Mouse (Mus musculus) mature B cell (primary cell): Measurements from ENCODE around the gene Ptpn6.

Source experiments
- in situ Hi-C: fragments of 300-500 bp; cut with MboI; formaldehyde crosslinking; loops from 2 replicates; pipeline ENCODE4 v1.14.3; 2019

Gene Ptpn6

GRCm38 (mm10) chr6:124755831-124756595 is 17.5 kb upstream of the Ptpn6 start, which contains the start of the genes Gm45234 and Atn1:
Gm45234 (minus strand) TSS chr6:124756021.
Atn1 (minus strand) TSS chr6:124756524.
- in situ Hi-C loops, result no loop called here

- in situ Hi-C loops, result no loop called here
These were observed 16.8 kb upstream of the Ptpn6 start for GRCm38 (mm10) chr6:124755306-124755705.

GRCm38 (mm10) chr6:124753861-124754260 is 15.3 kb upstream of the Ptpn6 start:
- in situ Hi-C loops, result no loop called here

GRCm38 (mm10) chr6:124750405-124750804 is 11.9 kb upstream of the Ptpn6 start:
- in situ Hi-C loops, result no loop called here

GRCm38 (mm10) chr6:124746654-124747632 is 8.4 kb upstream of the Ptpn6 start:
- in situ Hi-C loops, result no loop called here

GRCm38 (mm10) chr6:124746296-124746605 is 7.7 kb upstream of the Ptpn6 start:
- in situ Hi-C loops, result no loop called here

GRCm38 (mm10) chr6:124745490-124746295 is 7.2 kb upstream of the Ptpn6 start:
- in situ Hi-C loops, result no loop called here

- in situ Hi-C loops, result no loop called here
These were observed 6.3 kb upstream of the Ptpn6 start for GRCm38 (mm10) chr6:124744755-124745321.

GRCm38 (mm10) chr6:124743647-124744046 is 5.1 kb upstream of the Ptpn6 start:
- in situ Hi-C loops, result no loop called here

GRCm38 (mm10) chr6:124742839-124743514 is 4.5 kb upstream of the Ptpn6 start:
- in situ Hi-C loops, result no loop called here

GRCm38 (mm10) chr6:124741842-124742241 is 3.3 kb upstream of the Ptpn6 start:
- in situ Hi-C loops, result no loop called here

- in situ Hi-C loops, result no loop called here
These were observed 2.6 kb upstream of the Ptpn6 start, which contains the start of gene Grcc10 for GRCm38 (mm10) chr6:124740888-124741761. Grcc10 (minus strand) TSS chr6:124741374.

GRCm38 (mm10) chr6:124740211-124740887 is 1.8 kb upstream of the Ptpn6 start:
- in situ Hi-C loops, result no loop called here

- in situ Hi-C loops, result no loop called here
These were observed 800 bp upstream of the Ptpn6 start for GRCm38 (mm10) chr6:124739231-124739796.

GRCm38 (mm10) chr6:124737040-124737439 is 1.5 kb downstream of the Ptpn6 start:
- in situ Hi-C loops, result no loop called here

GRCm38 (mm10) chr6:124734417-124734816 is 4.1 kb downstream of the Ptpn6 start:
- in situ Hi-C loops, result no loop called here

GRCm38 (mm10) chr6:124732476-124733370 is 5.8 kb downstream of the Ptpn6 start:
- in situ Hi-C loops, result no loop called here

GRCm38 (mm10) chr6:124731038-124731437 is 7.5 kb downstream of the Ptpn6 start:
- in situ Hi-C loops, result no loop called here
